Mouse (Mus musculus): ENCODE results near the gene Cd300lf. TPM values are rescaled to one million over a fixed set of nuclear protein-coding genes. Genes with fewer than 3 reads are reported as not detected.
A peak's percentile ranks its signal among the peaks of the same experiment; 100 is the strongest.

Gene Cd300lf
- total RNA-seq, 4 experiments from 2014 or later = 0.95 to 1.9 (median 1.4) TPM

- DNase-seq = no peak
These were observed 27.2 kb upstream of the Cd300lf start for GRCm38 (mm10) chr11:115160883-115161577.

- DNase-seq = peak; percentile 77
These were observed 26.4 kb upstream of the Cd300lf start for GRCm38 (mm10) chr11:115160016-115160797.

GRCm38 (mm10) chr11:115157933-115158719 lies 24.3 kb upstream of the Cd300lf start:
- no peak for DNase-seq

DNA sequence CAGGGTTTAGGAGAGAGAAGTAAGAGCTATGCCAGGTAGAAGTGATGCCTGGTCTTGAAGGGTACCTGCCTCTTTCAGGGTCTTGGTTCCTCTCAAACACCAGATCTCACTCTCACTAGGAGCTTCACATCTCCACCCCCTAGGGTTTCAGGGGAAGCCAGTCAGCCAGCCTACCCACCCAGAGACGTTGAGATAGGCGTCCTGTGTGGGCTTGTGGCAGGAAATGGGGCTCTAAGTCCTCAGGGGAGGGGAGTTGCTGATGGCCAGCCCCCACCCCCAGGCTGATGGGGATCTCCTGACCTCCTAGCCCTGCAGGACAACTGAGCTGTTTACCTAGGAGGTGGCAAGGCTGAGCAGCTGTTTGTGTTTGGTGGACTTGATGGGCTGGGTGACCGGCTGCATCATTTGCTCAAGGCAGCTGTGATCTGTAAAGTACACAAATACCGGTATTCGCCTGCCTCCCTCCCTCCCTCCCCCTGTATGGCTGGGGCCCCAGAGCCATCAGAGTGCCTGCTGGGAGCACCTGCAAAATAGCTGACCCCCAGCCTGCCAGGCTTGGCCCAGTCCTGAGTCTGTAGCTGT lies 21.4 kb upstream of the Cd300lf start:
- no peak for DNase-seq

GRCm38 (mm10) chr11:115153699-115154292 lies 20.0 kb upstream of the Cd300lf start:
- DNase-seq = peak; percentile 57

DNA sequence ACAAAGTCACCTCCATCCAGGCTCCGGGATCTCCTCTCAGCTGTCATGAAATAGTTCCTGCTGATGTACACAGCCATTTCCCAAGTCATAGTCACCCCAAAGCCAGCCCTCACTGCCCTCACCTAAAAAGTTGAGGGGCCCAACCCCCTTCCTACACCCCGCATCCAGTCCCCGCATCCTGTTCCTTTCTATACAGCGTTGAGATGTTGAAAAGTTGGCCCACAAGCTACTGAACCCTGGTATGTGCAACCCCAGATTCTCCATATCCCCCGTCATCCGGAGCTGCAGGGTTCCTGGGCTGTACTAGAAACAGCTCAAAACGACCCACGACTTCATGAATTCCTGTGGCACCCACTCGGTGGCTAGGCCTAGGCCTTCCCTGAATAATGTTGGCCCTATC lies 19.3 kb upstream of the Cd300lf start:
- DNase-seq = no peak

GRCm38 (mm10) chr11:115151755-115152429 lies 18.1 kb upstream of the Cd300lf start:
- DNase-seq = no peak

DNA sequence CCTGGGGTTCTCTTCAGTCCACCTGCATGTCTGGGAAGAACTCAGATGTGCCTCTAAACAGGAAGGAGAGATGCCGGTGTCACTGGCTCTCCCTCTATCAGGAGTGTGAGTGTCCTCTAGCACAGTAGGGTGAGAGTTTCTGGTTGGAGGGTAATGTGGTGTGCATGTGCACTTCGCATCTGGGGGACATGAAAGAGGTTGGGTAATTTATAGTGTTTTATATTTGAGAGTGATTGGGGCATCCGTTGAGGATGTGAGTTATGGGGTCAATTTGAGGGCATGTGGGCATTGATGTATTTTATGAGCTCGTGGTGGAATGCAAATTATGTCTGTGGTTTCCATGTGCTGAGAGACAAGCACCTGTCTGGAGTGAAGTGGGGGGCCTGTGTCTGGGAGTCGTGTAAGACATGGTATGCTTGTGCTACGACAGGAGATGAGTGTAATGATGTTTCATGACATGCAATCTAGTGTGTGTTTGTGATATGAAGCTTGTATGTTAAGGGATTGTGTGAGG lies 17.0 kb upstream of the Cd300lf start:
- no peak for DNase-seq

- no peak for DNase-seq
These were observed 14.0 kb upstream of the Cd300lf start for GRCm38 (mm10) chr11:115147813-115148212.

GRCm38 (mm10) chr11:115141970-115142369 lies 8.2 kb upstream of the Cd300lf start:
- no peak for DNase-seq

- DNase-seq = no peak
These were observed 4.9 kb upstream of the Cd300lf start for GRCm38 (mm10) chr11:115138597-115139262.

DNA sequence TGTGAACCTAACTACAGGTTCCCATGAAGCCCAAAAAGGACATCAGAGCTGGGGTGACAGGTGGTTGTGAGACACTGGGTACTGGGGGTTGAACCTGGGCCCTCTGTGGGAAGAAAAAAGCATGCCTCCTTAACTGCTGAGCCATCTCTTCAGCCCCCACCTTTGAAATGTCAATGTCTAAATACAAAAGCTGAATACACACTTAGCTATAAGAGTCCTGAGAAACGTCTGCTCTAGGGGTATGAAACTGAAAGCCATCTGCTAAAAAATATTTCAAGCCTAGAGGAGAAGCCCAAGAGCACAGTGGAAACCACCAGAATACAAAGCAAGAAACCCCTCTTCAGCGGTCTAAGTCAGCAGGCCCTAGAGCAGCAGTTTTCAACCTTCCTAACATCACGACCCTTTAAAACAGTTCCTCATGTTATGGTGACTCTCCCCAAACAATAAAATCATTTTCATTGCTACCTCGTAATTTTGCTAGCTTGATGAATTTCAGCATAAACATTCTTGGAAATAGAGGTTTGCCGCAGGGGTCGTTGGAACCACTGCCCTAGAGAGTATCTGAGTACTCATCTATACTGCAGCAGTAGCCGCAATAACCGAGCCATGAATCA lies 1.9 kb downstream of the Cd300lf start:
- no peak for DNase-seq

- no peak for DNase-seq
These were observed 4.2 kb downstream of the Cd300lf start for GRCm38 (mm10) chr11:115129508-115130126.

- no peak for DNase-seq
These were observed 5.3 kb downstream of the Cd300lf start for GRCm38 (mm10) chr11:115128483-115128882.

DNA sequence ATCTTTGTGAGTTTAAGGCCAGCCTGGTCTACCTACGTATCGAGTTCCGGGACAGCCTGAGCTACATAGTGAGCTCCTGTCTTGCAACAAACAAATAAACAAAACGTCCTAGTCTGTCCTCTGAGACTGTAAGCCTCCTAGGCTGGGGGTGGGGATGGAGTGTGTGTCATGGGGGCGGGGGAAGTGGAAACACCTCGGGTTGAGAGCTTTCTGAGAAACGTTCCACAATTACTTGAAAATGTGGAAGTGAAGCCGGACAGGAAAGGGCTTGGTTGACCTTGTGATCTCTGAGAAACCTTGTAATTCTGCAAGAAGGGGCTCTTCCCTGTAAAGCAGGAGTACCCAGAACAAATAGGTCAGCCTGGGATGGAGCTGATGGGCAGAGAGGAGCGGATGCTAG lies 14.4 kb downstream of the Cd300lf start:
- DNase-seq = no peak

- DNase-seq = no peak
These were observed 21.6 kb downstream of the Cd300lf start for GRCm38 (mm10) chr11:115112196-115112595.

DNA sequence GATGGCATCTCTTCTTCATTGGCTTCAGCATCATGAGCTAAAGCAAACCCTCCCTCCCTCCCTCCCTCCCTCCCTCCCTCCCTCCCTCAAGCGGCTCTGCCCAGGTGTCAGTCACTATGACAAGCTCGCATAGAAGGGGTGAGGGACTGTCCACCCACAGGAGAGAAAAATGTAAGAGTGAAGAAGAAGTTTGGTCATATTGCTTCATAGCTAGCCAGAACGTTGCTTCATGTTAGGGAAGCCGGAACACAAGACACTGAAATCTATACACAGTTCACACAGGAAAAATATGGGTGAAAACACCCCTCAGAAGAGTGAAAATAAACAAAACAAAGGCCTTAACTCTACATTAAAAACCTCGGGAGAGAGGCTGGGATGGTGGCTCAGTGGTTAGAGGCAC lies 23.5 kb downstream of the Cd300lf start:
- DNase-seq = no peak

DNA sequence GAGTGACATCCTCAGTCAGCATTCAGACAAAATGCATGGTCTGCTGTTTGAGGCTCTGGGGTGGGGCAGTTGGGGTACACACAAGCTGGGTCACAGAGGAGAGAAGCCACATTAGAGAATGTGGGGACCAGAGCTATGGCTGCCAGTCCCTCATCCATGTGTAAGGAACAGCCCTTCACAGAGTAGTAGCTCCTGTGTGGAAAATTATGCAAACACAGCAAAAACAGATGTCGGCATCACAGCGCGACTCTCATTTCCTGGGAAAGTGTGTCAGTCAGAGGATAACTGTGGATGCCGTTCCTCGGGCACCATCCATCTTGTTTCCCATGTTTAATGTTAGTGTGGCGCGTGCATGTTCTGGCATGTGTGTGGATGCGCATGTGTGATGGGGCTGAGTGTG lies 25.6 kb downstream of the Cd300lf start:
- no peak for DNase-seq

DNA sequence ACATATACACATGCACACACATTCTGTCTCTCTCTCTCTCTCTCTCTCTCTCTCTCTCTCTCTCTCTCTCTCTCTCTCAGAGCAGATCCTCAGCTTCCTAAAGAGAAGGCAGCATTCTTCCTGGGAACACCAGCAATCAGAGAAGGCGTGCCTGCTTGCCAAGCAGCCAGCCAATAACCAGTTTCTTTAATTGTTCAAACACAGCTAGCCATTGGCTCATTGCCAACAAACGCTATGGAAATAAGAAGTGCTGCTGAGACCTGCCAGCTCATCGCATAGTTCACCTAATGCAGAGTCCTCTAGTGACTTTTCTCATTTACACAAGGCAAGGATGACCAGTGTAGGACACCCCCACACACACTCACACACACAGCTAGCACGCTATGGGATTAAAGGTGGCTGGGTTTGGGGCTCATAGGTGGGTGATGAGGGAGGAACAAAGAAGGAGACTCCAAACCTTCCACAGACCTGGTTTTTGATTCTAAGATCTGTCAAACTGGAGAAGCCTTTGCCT lies 26.3 kb downstream of the Cd300lf start:
- DNase-seq = no peak

DNA sequence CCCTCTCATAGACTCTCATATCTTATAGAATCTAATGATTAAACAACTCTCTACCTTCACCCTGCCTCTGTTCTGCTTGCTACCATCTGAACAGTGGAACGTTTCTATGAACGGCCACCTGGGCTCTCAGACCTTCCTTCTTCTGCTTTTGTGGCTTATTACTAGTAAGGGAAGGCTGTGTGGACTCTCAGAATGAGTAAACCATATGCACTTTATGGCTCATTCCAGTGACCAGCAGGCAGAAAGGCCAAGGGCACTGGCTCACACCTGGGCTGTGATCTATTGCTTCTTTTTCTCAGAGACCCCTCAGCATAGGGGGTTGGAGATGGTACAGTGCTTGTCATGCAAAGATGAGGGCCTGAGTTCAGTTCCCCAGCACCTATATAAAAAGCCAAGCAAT lies 27.2 kb downstream of the Cd300lf start:
- no peak for DNase-seq

All from adrenal gland, adult 8-10 months (tissue).